Mouse (Mus musculus): ENCODE data around the gene Csgalnact2.

- TF ChIP-seq CTCF (IDR thresholded peaks at IDR 0.05; ENCODE audit: control insufficient read depth, insufficient read depth, insufficient replicate concordance, low read depth, low read length) (no peak), POLR2A (IDR thresholded peaks at IDR 0.05; ENCODE audit: control insufficient read depth, low read depth, low read length) (no peak)
Measured at GRCm38 (mm10) chr6:118076256-118076655, 62.7 kb downstream of the Csgalnact2 start.
